Mouse (Mus musculus) kidney, postnatal 4 days (tissue): ENCODE data around the gene 1810065E05Rik.

Source experiments
- DNase-seq, 2 experiments: peaks; one replicate each; pipeline ENCODE4 v3.0.0; 2021; ENCODE audit warnings: mixed read lengths in 2 of 2

Gene 1810065E05Rik

GRCm38 (mm10) chr11:58420815-58421214, at the start of gene 1810065E05Rik:
TSS of gene 1810065E05Rik (plus strand) at chr11:58421111.
- DNase-seq, result no peak

- no peak for DNase-seq
Observed at GRCm38 (mm10) chr11:58377273-58377672, 43.6 kb upstream of the 1810065E05Rik start.

- no peak for DNase-seq
Observed at GRCm38 (mm10) chr11:58377686-58378085, 43.2 kb upstream of the 1810065E05Rik start.

- DNase-seq, result no peak
Observed at GRCm38 (mm10) chr11:58378763-58379278, 42.1 kb upstream of the 1810065E05Rik start, which contains the start of gene Lypd8. TSS of gene Lypd8 (plus strand) at chr11:58379043.

GRCm38 (mm10) chr11:58379516-58379915, 41.4 kb upstream of the 1810065E05Rik start:
- DNase-seq, result no peak

- DNase-seq, result no peak
Observed at GRCm38 (mm10) chr11:58382471-58382870, 38.4 kb upstream of the 1810065E05Rik start.

- no peak for DNase-seq
Observed at GRCm38 (mm10) chr11:58399985-58400645, 20.8 kb upstream of the 1810065E05Rik start.

- DNase-seq, result no peak
Observed at GRCm38 (mm10) chr11:58400655-58401054, 20.3 kb upstream of the 1810065E05Rik start.

GRCm38 (mm10) chr11:58408066-58408465, 12.8 kb upstream of the 1810065E05Rik start:
- DNase-seq, result no peak

- no peak for DNase-seq
Observed at GRCm38 (mm10) chr11:58418336-58418735, 2.6 kb upstream of the 1810065E05Rik start.

- no peak for DNase-seq
Observed at GRCm38 (mm10) chr11:58432259-58432658, 11.3 kb downstream of the 1810065E05Rik start, which contains the start of gene Gm12253. TSS of gene Gm12253 (plus strand) at chr11:58432559.

GRCm38 (mm10) chr11:58437866-58438265, 17.0 kb downstream of the 1810065E05Rik start:
- DNase-seq, result no peak

GRCm38 (mm10) chr11:58452759-58453158, 31.8 kb downstream of the 1810065E05Rik start, which contains the start of gene Lypd9:
TSS of gene Lypd9 (minus strand) at chr11:58452923.
- DNase-seq, result no peak

- DNase-seq, result no peak
Observed at GRCm38 (mm10) chr11:58453592-58453991, 32.7 kb downstream of the 1810065E05Rik start.

GRCm38 (mm10) chr11:58462170-58462569, 41.3 kb downstream of the 1810065E05Rik start, which contains the start of gene Olfr30:
TSS of gene Olfr30 (minus strand) at chr11:58462270.
- DNase-seq, result no peak
